Mouse (Mus musculus) heart, postnatal 0 days (tissue): ENCODE data around the gene Chrne.

Source experiments
- CTCF ChIP-seq: IDR thresholded peaks from 2 replicates; pipeline ENCODE4 v1.5.1; 2016; ENCODE audit warnings: antibody characterized with exemption, control low read depth, low read depth
- EP300 ChIP-seq: IDR thresholded peaks from 2 replicates; pipeline ENCODE4 v1.6.1; 2016; ENCODE audit warnings: antibody characterized with exemption, low read depth

- no peak for TF ChIP-seq CTCF
- TF ChIP-seq EP300, result no peak
Measured at GRCm38 (mm10) chr11:70668335-70668770, 49.3 kb upstream of the Chrne start.
